Mouse (Mus musculus): ENCODE measurements around the gene Cracr2b. TPM values are rescaled to one million over a fixed set of nuclear protein-coding genes. Genes with fewer than 3 reads are reported as not detected.

Cracr2b gene
- total and polyA plus RNA-seq, 2 experiments from 2014 or later: 5.3 to 5.9 TPM

GRCm38 (mm10) chr7:141417731-141418681 is 42.9 kb upstream of the Cracr2b start:
- DNase-seq (ENCODE audit: low spot score) (no peak), ATAC-seq (ENCODE audit: low FRiP score) (no peak)
- Histone ChIP-seq H3K4me2 (ENCODE audit: low read depth, low read length, poor library complexity, severe bottlenecking) (no peak overlapping the region), H3K4me1 (ENCODE audit: insufficient read depth, low read length) (no peaks in the 10 kb centered on the region), H3K36me3 (ENCODE audit: insufficient read depth, low read length) (no peaks in the 10 kb centered on the region), H3K27me3 (ENCODE audit: insufficient read depth, low read length) (no peaks in the 10 kb centered on the region), H3K4me3 (ENCODE audit: low read depth, low read length) (no peak overlapping the region), H3K9me3 (ENCODE audit: low read length) (no peaks in the 10 kb centered on the region), H3K9ac (replicated peaks; ENCODE audit: low read length, poor library complexity, severe bottlenecking) (no peak overlapping the region), H3K27ac (ENCODE audit: low read depth, low read length) (no peak overlapping the region)
- TF ChIP-seq CTCF (IDR thresholded peaks at IDR 0.05): 0 out of 2 replicates have a peak, but pooled peaks have one; percentile 9
- 74% methylated on average over 8 of the region's 8 CpGs for WGBS

- Histone ChIP-seq H3K4me3 (ENCODE audit: low read depth, low read length) (no peak overlapping the region), H3K27ac (ENCODE audit: low read depth, low read length) (no peak overlapping the region), H3K4me1 (ENCODE audit: insufficient read depth, low read length) (no peaks in the 10 kb centered on the region), H3K4me2 (ENCODE audit: low read depth, low read length, poor library complexity, severe bottlenecking) (no peak overlapping the region), H3K36me3 (ENCODE audit: insufficient read depth, low read length) (no peaks in the 10 kb centered on the region), H3K9ac (replicated peaks; ENCODE audit: low read length, poor library complexity, severe bottlenecking) (no peak overlapping the region), H3K27me3 (ENCODE audit: insufficient read depth, low read length) (no peaks in the 10 kb centered on the region), H3K9me3 (ENCODE audit: low read length) (no peaks in the 10 kb centered on the region)
- TF ChIP-seq CTCF (IDR thresholded peaks at IDR 0.05): no peak
- WGBS: 74% methylated on average over 7 of the region's 7 CpGs
- ATAC-seq (ENCODE audit: low FRiP score) (no peak), DNase-seq (ENCODE audit: low spot score) (no peak)
Measured at GRCm38 (mm10) chr7:141418970-141419369, 41.9 kb upstream of the Cracr2b start.

- no peak overlapping the region for H3K9ac ChIP-seq (replicated peaks; ENCODE audit: low read length, poor library complexity, severe bottlenecking)
- no peak overlapping the region for H3K4me3 ChIP-seq (ENCODE audit: low read depth, low read length)
- ATAC-seq (ENCODE audit: low FRiP score) (no peak), DNase-seq (ENCODE audit: low spot score) (no peak)
- no peak overlapping the region for H3K27ac ChIP-seq (ENCODE audit: low read depth, low read length)
- 84% methylated on average over 9 of the region's 9 CpGs for WGBS
- H3K9me3 ChIP-seq (ENCODE audit: low read length): no peaks in the 10 kb centered on the region
- no peak for TF ChIP-seq CTCF (IDR thresholded peaks at IDR 0.05)
- H3K4me2 ChIP-seq (ENCODE audit: low read depth, low read length, poor library complexity, severe bottlenecking): no peak overlapping the region
- no peaks in the 10 kb centered on the region for H3K4me1 ChIP-seq (ENCODE audit: insufficient read depth, low read length)
- H3K27me3 ChIP-seq (ENCODE audit: insufficient read depth, low read length): no peaks in the 10 kb centered on the region
- H3K36me3 ChIP-seq (ENCODE audit: insufficient read depth, low read length): no peaks in the 10 kb centered on the region
Measured at GRCm38 (mm10) chr7:141420030-141420702, 40.7 kb upstream of the Cracr2b start.

GRCm38 (mm10) chr7:141423811-141424210 is 37.1 kb upstream of the Cracr2b start:
- WGBS: 75% methylated on average over 4 of the region's 4 CpGs
- Histone ChIP-seq H3K4me1 (ENCODE audit: insufficient read depth, low read length) (peaks cover 7% of the 10 kb centered on the region), H3K27me3 (ENCODE audit: insufficient read depth, low read length) (no peaks in the 10 kb centered on the region), H3K4me2 (ENCODE audit: low read depth, low read length, poor library complexity, severe bottlenecking) (no peak overlapping the region), H3K9me3 (ENCODE audit: low read length) (no peaks in the 10 kb centered on the region), H3K27ac (ENCODE audit: low read depth, low read length) (no peak overlapping the region), H3K36me3 (ENCODE audit: insufficient read depth, low read length) (peaks cover 14% of the 10 kb centered on the region), H3K4me3 (ENCODE audit: low read depth, low read length) (no peak overlapping the region), H3K9ac (replicated peaks; ENCODE audit: low read length, poor library complexity, severe bottlenecking) (no peak overlapping the region)
- no peak for DNase-seq (ENCODE audit: low spot score)
- ATAC-seq (ENCODE audit: low FRiP score): no peak
- no peak for TF ChIP-seq CTCF (IDR thresholded peaks at IDR 0.05)

- H3K4me1 ChIP-seq (ENCODE audit: insufficient read depth, low read length): peaks cover 11% of the 10 kb centered on the region
- ATAC-seq (ENCODE audit: low FRiP score): no peak
- H3K27me3 ChIP-seq (ENCODE audit: insufficient read depth, low read length): no peaks in the 10 kb centered on the region
- H3K4me2 ChIP-seq (ENCODE audit: low read depth, low read length, poor library complexity, severe bottlenecking): no peak overlapping the region
- 89% methylated on average over 12 of the region's 12 CpGs for WGBS
- peaks cover 33% of the 10 kb centered on the region for H3K36me3 ChIP-seq (ENCODE audit: insufficient read depth, low read length)
- H3K9me3 ChIP-seq (ENCODE audit: low read length): no peaks in the 10 kb centered on the region
- TF ChIP-seq CTCF (IDR thresholded peaks at IDR 0.05): no peak
- H3K4me3 ChIP-seq (ENCODE audit: low read depth, low read length): no peak overlapping the region
- H3K27ac ChIP-seq (ENCODE audit: low read depth, low read length): no peak overlapping the region
- H3K9ac ChIP-seq (replicated peaks; ENCODE audit: low read length, poor library complexity, severe bottlenecking): no peak overlapping the region
- no peak for DNase-seq (ENCODE audit: low spot score)
Measured at GRCm38 (mm10) chr7:141426948-141427730, 33.8 kb upstream of the Cracr2b start.
